Mouse (Mus musculus) testis, adult 2 months (tissue): ENCODE results near the gene BC005537. TPM values are rescaled to one million over a fixed set of nuclear protein-coding genes. Genes with fewer than 3 reads are reported as not detected.

Experiments used
- H3K27ac ChIP-seq: fragments of 200-500 bp; 2 replicates; pipeline ENCODE4 v1.5.1; 2012; ENCODE audit warnings: low read depth, low read length; ENCODE audit not compliant: control insufficient read depth, insufficient read depth
- H3K27me3 ChIP-seq: fragments of 200-500 bp; 2 replicates; pipeline ENCODE4 v1.6.1; 2012; ENCODE audit warnings: mild to moderate bottlenecking, low read length, moderate library complexity; ENCODE audit not compliant: control insufficient read depth, insufficient read depth
- H3K36me3 ChIP-seq: fragments of 200-500 bp; 2 replicates; pipeline ENCODE4 v1.6.1; 2012; ENCODE audit warnings: mild to moderate bottlenecking, low read length; ENCODE audit not compliant: control insufficient read depth, insufficient read depth
- H3K4me1 ChIP-seq: fragments of 200-500 bp; 2 replicates; pipeline ENCODE4 v1.6.1; 2012; ENCODE audit warnings: low read length; ENCODE audit not compliant: control insufficient read depth, insufficient read depth
- H3K4me3 ChIP-seq: fragments of 200-500 bp; 2 replicates; pipeline ENCODE4 v1.5.1; 2012; ENCODE audit warnings: low read depth, mild to moderate bottlenecking, low read length, moderate library complexity, mixed read lengths; ENCODE audit not compliant: control insufficient read depth
- CTCF ChIP-seq: fragments of 200-500 bp; IDR thresholded peaks from 2 replicates; pipeline ENCODE4 v1.5.1; 2012; ENCODE audit warnings: low read depth, mild to moderate bottlenecking, inconsistent platforms, low read length, moderate library complexity; ENCODE audit not compliant: control insufficient read depth, insufficient read depth, insufficient replicate concordance
- POLR2A ChIP-seq: fragments of 200-500 bp; IDR thresholded peaks from 2 replicates; pipeline ENCODE4 v1.6.1; 2012; ENCODE audit warnings: low read depth, mild to moderate bottlenecking, inconsistent platforms, low read length, moderate library complexity; ENCODE audit not compliant: control insufficient read depth
- polyA plus RNA-seq: library from polyadenylated mRNA; depleted of rRNA; stranded (reverse); fragments of >200 nt; gene quantifications from 2 replicates; pipeline ENCODE4 v1.2.3, GENCODE M21; 2012; rRNA removed

Gene BC005537
- polyA plus RNA-seq, 1 experiment: 60.0 TPM

- Histone ChIP-seq H3K4me1 (peaks cover 4% of the 10 kb centered on the region; the same call in 1 of the 2 replicates), H3K27ac (no peak overlapping the region), H3K36me3 (no peaks in the 10 kb centered on the region), H3K4me3 (no peak overlapping the region), H3K27me3 (no peaks in the 10 kb centered on the region)
- TF ChIP-seq CTCF: no peak
- TF ChIP-seq POLR2A: no peak
Observed at GRCm38 (mm10) chr13:24861084-24861483, 59.6 kb downstream of the BC005537 start.

- Histone ChIP-seq H3K27ac (no peak overlapping the region), H3K27me3 (no peaks in the 10 kb centered on the region), H3K36me3 (no peaks in the 10 kb centered on the region), H3K4me1 (peaks cover under 1% of the 10 kb centered on the region; the same call in 1 of the 2 replicates), H3K4me3 (no peak overlapping the region)
- TF ChIP-seq POLR2A (no peak), CTCF (no peak)
Observed at GRCm38 (mm10) chr13:24862021-24862420, 60.6 kb downstream of the BC005537 start.

GRCm38 (mm10) chr13:24862520-24862919 lies 61.1 kb downstream of the BC005537 start:
- no peak overlapping the region for H3K27ac ChIP-seq
- no peaks in the 10 kb centered on the region for H3K4me1 ChIP-seq
- H3K36me3 ChIP-seq: no peaks in the 10 kb centered on the region
- H3K4me3 ChIP-seq: no peak overlapping the region
- TF ChIP-seq CTCF: peak; percentile 45; the same call in 1 of the 2 replicates
- TF ChIP-seq POLR2A: no peak
- no peaks in the 10 kb centered on the region for H3K27me3 ChIP-seq

Other genes with a start within 250 kb of the BC005537 start
- 1.9 and 2.1 TPM in 2 replicates for gene Ripor2, start 219.5 kb upstream of the BC005537 start, polyA plus RNA-seq
- 71.8 and 82.7 TPM in 2 replicates for gene Armh2, start 60.4 kb upstream of the BC005537 start, polyA plus RNA-seq
- gene Gmnn, start 39.7 kb upstream of the BC005537 start, polyA plus RNA-seq: 10.0 and 11.0 TPM in 2 replicates
- gene Acot13, start 29.9 kb downstream of the BC005537 start, polyA plus RNA-seq: 8.4 and 10.2 TPM in 2 replicates
- 16.3 and 21.0 TPM in 2 replicates for gene Tdp2, start 30.0 kb downstream of the BC005537 start, polyA plus RNA-seq
- 1.5 and 1.6 TPM in 2 replicates for gene D130043K22Rik, start 43.5 kb downstream of the BC005537 start, polyA plus RNA-seq
- 0.58 and 0.83 TPM in 2 replicates for gene Aldh5a1, start 136.0 kb downstream of the BC005537 start, polyA plus RNA-seq
- 1.3 TPM in 2 replicates for gene Gpld1, start 141.5 kb downstream of the BC005537 start, polyA plus RNA-seq
- gene Mrs2, start 218.7 kb downstream of the BC005537 start, polyA plus RNA-seq: 48.3 and 55.9 TPM in 2 replicates